ENCODE assay signal across 22 mouse cellular contexts in the genomic region with DNA sequence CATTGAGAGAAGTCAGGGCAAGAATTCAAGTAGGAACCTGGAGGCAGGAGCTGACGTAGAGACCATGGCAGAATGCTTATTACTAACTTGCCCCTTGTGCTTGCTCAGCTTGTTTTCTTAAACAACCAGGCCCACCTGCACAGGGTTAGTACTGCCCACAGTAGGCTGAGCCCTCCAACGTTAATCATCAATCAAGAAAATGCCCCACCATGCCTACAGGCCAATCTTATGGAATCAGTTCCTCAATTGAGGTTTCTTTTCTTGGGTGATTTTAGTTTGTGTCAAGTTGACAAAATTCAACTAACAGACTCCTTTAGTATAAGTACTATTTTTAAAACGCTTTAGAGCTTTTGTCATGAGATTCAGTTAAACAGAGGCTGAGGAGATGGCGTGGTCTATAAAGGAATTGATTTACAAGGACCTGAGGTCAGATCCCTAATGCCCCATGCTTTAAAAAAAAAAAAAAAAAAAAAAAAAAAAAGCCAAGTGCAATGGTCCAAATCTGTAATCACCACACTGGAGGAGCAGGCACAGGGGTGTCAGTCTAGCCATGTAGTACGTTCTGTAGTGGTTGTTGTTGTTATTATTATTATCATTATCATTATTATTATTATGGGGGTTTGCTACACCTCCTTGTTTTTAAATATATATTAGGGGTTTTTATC. TPM values are rescaled to one million over a fixed set of nuclear protein-coding genes. Genes with fewer than 3 reads are reported as not detected.
DNase-seq lines count a peak whose midpoint lies in the region; ATAC-seq and TF ChIP-seq lines count a peak whose summit lies in the region.
"Had no signal": no experiment of that assay in that cellular context is flagged by ENCODE, and none has a peak within 500 bp of the region (broad histone marks: within the 10 kb centered on the region; RNA-seq: fewer than 3 reads in every experiment).

No protein-coding gene starts in this region.

- peak overlapping the region; percentile 45; the same call in 1 of the 2 replicates for H3K27ac ChIP-seq in kidney, embryonic 15.5 days
- H3K27ac ChIP-seq in bone marrow macrophage, adult 2 months (ENCODE audit: insufficient read depth, low read depth, low read length): peak overlapping the region; percentile 81
- H3K27ac ChIP-seq: embryonic facial prominence, embryonic 12.5 days; heart, adult 2 months; hindbrain, embryonic 13.5 days; limb, embryonic 12.5 days had no signal

- TF ChIP-seq CTCF in bone marrow macrophage, adult 2 months (IDR thresholded peaks at IDR 0.05; ENCODE audit: low read depth, low read length): no peak

- H3K9me3 ChIP-seq in kidney, embryonic 15.5 days (replicated peaks): no peaks in the 10 kb centered on the region
- H3K9me3 ChIP-seq: embryonic facial prominence, embryonic 12.5 days; hindbrain, embryonic 13.5 days; limb, embryonic 12.5 days had no signal

- no peaks in the 10 kb centered on the region for H3K27me3 ChIP-seq in kidney, embryonic 15.5 days
- H3K27me3 ChIP-seq: embryonic facial prominence, embryonic 12.5 days; hindbrain, embryonic 13.5 days; limb, embryonic 12.5 days had no signal

- no peak for TF ChIP-seq POLR2A in bone marrow macrophage, adult 2 months (IDR thresholded peaks at IDR 0.05; ENCODE audit: borderline replicate concordance, low read depth, low read length)

- DNase-seq in kidney, adult 9 months: no peak
- peak; percentile 86 for DNase-seq in A20 (ENCODE audit: low read depth, low spot score)
- no peak for DNase-seq in cerebellum, postnatal 10 days
- DNase-seq in cerebellum, adult 11-12 months: no peak
- DNase-seq: adrenal gland, postnatal 10 days; cerebellum, postnatal 14 days; forebrain, postnatal 0 days; gastrocnemius, postnatal 14 days; heart, adult 2 months; kidney, adult 11 months; layer of hippocampus, postnatal 36 days; lung, adult 2 months; thymus, adult 18-20 months; thymus, postnatal 4 days had no signal

- ATAC-seq in kidney, embryonic 15.5 days (replicated peaks; ENCODE audit: low FRiP score): peak; percentile 76; the same call in 1 of the 2 replicates
- ATAC-seq in monocyte, adult 5-6 weeks (replicated peaks; ENCODE audit: insufficient number of reproducible peaks, low FRiP score, low TSS enrichment, poor library complexity, severe bottlenecking): 0 out of 2 replicates have a peak, but pooled peaks have one; percentile 22
- ATAC-seq: forebrain, postnatal 0 days; midbrain, embryonic 16.5 days had no signal

- peaks cover 4% of the 10 kb centered on the region; the same call in 1 of the 2 replicates for H3K36me3 ChIP-seq in kidney, embryonic 15.5 days

- no peak overlapping the region for H3K4me2 ChIP-seq in kidney, embryonic 15.5 days
- H3K4me2 ChIP-seq: embryonic facial prominence, embryonic 12.5 days; hindbrain, embryonic 13.5 days; limb, embryonic 12.5 days; liver, embryonic 11.5 days had no signal

- H3K9ac ChIP-seq in kidney, embryonic 15.5 days: no peak overlapping the region
- H3K9ac ChIP-seq: embryonic facial prominence, embryonic 12.5 days; forebrain, postnatal 0 days; hindbrain, embryonic 13.5 days; limb, embryonic 12.5 days had no signal

- no peak overlapping the region for H3K4me3 ChIP-seq in kidney, embryonic 15.5 days (replicated peaks)
- no peak overlapping the region for H3K4me3 ChIP-seq in bone marrow macrophage, adult 2 months (ENCODE audit: insufficient read depth, low read length)
- H3K4me3 ChIP-seq: embryonic facial prominence, embryonic 12.5 days; heart, adult 2 months; hindbrain, embryonic 13.5 days; limb, embryonic 12.5 days had no signal

- H3K4me1 ChIP-seq in kidney, embryonic 15.5 days: 0 out of 2 replicates have a peak, but pooled peaks cover 6% of the 10 kb centered on the region
- H3K4me1 ChIP-seq in bone marrow macrophage, adult 2 months (ENCODE audit: control insufficient read depth, insufficient read depth, low read length): peaks cover 49% of the 10 kb centered on the region
- H3K4me1 ChIP-seq: embryonic facial prominence, embryonic 12.5 days; hindbrain, embryonic 13.5 days; limb, embryonic 12.5 days had no signal

- WGBS in kidney, embryonic 15.5 days: 45% methylated on average over 5 of the region's 5 CpGs

RNA-seq across cellular contexts. Expression of a gene that starts 48.4 kb away (rescaled TPM):
- 14.7 and 15.0 TPM in 2 replicates for polyA plus RNA-seq in kidney, embryonic 15.5 days (2015; fragmentation: Nextera tagmentation; extraction: Ambion mirVana)
- 22.7 and 26.8 TPM in 2 replicates for polyA plus RNA-seq in bone marrow macrophage, adult 2 months (2012; ENCODE audit: insufficient read depth, insufficient read length, missing spikeins)
- 2.5 to 6.9 TPM (median 6.1 TPM) in 3 replicates for total RNA-seq in monocyte, adult 5-6 weeks (2017)
